Mouse (Mus musculus): ENCODE results near the gene A930004D18Rik.

A930004D18Rik gene

DNA sequence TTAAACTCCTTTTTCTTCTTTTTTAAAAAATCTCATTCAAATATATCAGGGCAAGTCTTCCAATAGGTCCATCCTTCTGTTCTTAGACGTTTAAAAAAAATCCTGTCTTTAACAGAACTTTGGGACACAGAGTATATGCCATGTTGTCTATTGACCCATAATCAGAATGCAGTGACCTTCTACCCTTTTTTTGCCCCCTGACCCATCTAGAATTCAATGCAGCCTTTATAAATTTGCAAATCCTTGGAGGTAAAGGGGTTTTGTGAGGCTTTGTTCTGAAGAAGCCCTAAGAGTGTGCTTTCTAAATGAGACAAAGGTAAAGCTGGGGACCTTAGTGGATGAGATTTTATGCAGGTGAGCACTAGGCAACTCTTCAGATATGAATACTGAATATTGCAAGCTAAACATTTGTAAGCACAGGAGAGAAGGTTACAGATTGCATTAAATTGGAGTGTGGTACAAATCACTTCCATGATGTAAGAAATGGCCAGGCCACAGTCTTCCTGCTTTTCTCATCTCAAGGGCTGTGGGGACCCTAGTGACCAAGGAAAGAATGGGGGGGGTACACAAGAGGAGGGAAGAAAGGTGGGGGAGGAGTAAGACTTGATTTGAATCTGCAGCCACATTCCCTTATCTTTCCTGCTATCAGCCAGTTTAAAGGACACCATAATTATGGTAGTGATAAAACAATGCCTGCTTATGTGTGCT lies 15.9 kb upstream of the A930004D18Rik start:
- DNase-seq (ENCODE audit: low spot score), result peak; percentile 35

DNA sequence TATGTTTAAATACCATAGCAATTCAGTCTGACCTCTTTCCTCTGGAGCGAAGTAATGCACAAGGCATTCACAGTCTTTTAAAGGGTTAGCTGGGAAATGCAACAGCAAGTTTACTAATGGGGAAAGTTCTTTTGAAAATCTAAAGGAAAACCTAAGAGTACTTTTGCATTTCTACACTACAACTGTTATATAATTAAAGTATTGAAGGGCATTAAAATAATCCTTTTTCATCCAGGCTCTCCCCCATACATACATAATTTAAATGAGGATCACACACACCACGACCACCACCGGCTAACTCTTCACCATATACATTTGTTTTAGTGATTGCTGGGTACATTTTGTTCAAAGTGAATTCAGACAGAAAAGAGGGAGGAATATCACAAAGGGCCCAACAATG lies 15.0 kb upstream of the A930004D18Rik start:
- peak; percentile 14 for DNase-seq (ENCODE audit: low spot score)

- DNase-seq (ENCODE audit: low spot score), result no peak
Measured at GRCm38 (mm10) chr2:18051831-18052170, 14.3 kb upstream of the A930004D18Rik start.

DNA sequence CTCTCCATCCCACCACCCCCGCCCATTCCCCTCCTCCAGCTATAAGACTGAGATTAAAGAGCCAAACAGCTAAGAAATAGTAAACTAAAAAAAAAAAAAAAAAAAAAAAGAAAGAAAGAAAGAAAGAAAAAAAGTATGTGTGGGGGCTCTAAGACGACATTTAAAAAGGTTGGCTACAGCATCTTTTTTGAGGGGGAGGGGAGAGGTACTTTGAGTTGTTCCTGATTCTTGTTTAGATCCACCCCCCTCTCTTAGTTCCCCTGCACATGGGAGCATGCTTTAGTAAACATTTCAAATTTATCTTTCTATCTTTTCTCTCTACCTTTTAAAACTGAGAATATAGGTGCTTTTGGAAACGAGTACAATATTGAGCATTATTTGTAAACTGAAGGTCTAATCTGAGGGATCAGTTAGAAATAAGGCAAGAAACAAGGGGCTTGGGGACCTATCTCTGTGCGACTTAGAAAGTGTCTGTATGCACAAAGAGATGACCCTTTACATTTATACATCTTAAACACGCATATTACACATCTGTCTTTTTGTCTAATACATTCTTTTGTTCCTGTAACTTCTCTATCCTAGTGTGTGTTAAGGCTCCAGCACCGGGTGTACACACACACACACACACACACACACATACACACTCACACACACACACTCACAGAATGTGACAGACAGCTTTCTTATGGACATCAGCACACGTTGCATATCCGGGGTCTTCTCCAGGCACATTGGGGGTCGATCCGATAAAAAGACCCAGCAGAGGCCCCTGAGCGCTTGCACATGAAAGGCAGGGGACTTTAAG lies 13.7 kb upstream of the A930004D18Rik start:
- peak; percentile 64 for DNase-seq (ENCODE audit: low spot score)

DNA sequence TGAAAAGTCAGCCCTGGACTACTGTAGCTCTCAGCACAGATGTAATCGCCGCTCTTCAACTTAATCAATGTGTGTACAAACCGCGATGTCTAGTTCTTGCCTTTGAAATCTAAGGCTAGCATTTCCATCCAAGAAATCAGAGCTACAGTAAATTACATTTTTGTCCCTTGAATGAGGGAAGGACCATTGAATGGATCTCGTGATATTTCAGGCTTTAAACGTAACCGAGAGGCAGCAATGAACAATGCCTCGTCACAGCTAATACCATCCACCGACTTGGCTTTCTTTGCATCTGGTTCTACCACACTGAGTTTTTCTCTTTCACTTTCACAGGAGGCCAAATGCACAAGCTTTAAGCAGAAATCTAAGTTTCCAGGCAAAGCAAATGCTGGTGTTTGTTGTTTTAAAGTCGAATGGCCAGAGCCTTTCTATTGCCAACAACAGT lies 13.0 kb upstream of the A930004D18Rik start:
- DNase-seq (ENCODE audit: low spot score), result peak; percentile 65

DNA sequence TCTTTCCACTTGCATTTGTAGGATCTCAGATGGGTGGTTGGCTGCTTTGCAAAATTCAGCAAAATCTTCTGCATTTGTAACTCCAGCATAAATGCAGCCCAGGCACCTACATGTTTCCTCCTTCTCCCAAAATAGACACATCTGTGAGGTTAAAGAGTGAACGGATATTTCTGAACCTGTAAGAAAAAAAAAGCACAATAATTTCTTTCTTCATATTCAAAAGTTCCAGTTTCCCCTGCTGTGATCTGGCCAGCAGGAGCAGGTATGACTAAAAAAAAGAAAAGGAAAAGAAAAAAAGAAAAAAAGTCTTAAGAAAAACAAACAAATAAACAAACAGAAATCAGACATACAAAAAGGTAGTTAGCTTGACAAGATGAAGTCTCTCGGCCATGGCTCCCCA lies 12.5 kb upstream of the A930004D18Rik start:
- no peak for DNase-seq (ENCODE audit: low spot score)

DNA sequence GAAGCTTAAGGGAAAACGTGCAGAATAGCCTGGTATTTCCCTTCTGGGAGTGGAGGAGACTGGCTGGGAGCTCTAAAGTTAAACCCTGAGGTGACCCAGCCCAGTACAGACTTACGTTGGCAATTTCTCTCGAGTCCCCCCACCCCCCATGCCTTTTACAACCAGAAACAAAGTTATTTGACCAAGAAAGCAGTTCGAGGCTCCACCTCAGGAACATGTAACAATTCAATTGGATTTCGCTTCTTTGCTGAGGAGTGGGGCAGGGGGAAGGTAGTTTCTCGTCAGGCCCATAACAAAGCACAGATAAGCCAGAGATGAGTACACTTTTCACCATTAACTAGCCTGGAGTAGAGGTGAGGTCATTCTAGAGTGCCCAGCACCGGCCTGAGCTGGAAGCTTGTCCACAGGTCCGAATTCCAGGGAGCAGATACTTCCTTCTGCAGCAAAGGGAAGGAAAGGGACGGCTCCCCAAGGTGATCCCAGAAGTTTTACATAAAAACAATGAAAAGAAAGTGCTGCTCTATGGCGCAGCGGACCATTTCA lies 11.8 kb upstream of the A930004D18Rik start:
- DNase-seq (ENCODE audit: low spot score), result peak; percentile 53

- peak; percentile 76 for DNase-seq (ENCODE audit: low spot score)
Measured at GRCm38 (mm10) chr2:18048453-18049075, 11.0 kb upstream of the A930004D18Rik start, which contains the start of gene Skida1. Gene Skida1 (minus strand): TSS chr2:18049051.

GRCm38 (mm10) chr2:18047646-18048452 lies 10.3 kb upstream of the A930004D18Rik start:
- peak; percentile 81 for DNase-seq (ENCODE audit: low spot score)

- DNase-seq (ENCODE audit: low spot score), result peak; percentile 63
Measured at GRCm38 (mm10) chr2:18046758-18047645, 9.5 kb upstream of the A930004D18Rik start.

- no peak for DNase-seq (ENCODE audit: low spot score)
Measured at GRCm38 (mm10) chr2:18046186-18046585, 8.6 kb upstream of the A930004D18Rik start.

DNA sequence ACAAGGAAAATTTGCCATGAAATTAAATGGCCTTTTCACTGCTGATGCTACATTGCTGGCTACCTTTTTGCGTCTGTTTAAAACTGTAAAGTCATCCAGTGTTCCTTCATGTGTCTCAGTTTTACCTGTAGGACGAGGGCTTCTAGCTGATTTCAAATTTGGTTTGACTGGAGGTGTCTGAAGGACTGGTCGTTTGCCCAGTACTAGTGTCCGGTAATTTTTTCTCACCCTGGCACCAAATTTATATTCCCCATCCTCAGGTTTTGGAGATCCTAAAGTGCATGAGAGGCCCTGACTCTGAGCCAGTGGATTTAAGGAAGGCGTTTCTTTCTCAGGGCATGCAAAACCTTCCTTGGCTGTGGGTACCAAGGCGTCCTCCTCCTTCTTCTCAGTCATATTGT lies 8.2 kb upstream of the A930004D18Rik start:
- DNase-seq (ENCODE audit: low spot score), result no peak

DNA sequence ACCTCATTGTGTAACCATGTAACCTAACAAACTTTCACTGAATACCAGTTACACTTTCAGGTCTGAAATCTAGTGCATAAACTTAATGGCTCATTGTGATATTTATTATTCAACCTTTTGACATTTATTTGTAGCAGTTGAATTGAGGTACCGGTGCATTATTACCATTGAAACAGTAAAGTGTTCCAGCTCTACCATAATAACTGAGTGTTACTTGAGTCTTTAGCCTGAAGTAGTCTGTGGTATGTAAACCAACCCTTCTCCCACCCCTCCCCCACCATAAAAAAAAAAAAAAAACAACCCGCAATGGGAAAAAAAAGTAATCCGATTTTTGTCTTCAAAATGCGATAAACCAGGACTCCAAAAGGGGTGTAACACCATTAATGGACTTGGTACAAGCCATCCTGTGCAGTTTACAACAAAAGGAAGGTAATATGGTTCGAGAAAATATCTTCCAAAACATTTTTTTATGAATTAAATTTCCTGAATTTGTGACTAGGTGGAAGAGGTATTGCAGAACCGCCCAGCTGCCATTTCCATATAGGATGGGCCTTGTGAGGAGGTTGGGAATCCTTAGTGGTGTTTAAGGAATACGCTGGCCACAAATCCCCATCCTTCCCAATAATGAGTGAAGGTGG lies 7.7 kb upstream of the A930004D18Rik start:
- no peak for DNase-seq (ENCODE audit: low spot score)

GRCm38 (mm10) chr2:18041199-18041885 lies 3.8 kb upstream of the A930004D18Rik start:
- DNase-seq (ENCODE audit: low spot score), result peak; percentile 79

DNA sequence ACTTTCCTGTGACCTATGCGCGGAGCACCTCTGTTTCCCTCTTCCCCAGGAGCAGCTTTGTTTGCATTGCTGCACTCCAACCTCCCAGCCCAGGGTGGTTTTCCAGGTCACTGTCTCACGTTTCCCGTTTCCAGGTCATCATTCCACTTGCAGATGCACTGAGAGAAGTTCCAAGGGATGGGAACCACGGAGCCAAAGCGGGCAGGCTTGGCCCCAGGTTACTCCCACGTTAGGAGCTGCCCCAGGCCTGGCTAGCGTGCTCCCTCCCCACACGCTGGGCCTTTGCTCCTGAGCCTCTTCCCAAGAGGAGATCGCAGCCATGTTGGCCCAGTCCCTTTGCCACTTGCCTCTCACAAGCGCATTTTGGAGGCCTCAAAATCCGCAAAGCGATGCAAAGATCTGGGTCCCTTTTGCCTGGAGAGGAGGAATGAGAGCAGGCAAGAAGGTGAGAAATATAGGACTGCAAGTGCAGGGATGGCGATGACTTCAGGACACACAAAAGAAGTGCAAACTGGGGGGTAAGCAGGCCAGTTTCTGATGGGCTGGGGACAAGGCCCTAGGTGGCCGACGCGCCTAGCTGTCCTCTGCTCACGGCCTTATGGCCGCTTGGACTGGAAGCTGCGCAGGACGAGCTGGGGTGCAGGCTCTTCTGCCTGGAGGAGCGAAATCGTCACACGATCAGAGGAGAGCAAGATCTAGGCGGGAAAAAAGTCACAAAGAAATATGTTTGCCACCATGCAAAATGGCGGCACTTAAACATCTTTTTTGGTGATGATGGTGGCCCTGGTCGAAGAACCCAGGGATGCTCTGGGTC lies 3.0 kb upstream of the A930004D18Rik start:
- peak; percentile 61 for DNase-seq (ENCODE audit: low spot score)

GRCm38 (mm10) chr2:18039566-18040290 lies 2.2 kb upstream of the A930004D18Rik start:
- DNase-seq (ENCODE audit: low spot score), result peak; percentile 78

DNA sequence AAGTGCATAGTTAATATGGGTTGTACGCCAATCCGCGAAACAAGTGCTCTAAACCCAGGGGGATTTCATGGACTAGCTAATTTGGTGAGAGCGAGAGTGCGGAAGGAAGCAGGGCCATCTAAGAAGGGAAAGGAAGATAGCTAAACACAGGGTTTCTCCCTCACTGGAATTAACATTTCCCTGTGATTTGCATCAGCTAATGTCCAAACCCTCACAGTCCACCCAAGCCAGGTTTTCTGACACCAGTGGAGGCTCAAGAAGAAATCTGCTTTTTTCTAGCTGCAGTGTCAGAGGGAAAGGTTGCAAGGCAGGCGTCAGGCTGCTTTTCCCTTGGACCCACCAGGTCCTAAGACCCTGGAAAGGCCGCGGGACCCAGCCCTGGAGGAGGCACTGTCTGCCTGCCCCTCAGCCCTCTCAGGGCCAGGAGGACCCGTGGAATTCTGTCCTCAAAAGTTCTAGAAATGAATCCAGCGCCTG lies 1.4 kb upstream of the A930004D18Rik start:
- peak; percentile 57 for DNase-seq (ENCODE audit: low spot score)

Data from retina, embryonic 14.5 days (tissue).